Mouse (Mus musculus) spleen, adult 18-20 months (tissue): ENCODE results near the gene Wfdc21.

Experiments used
- DNase-seq, 2 experiments: peaks; one replicate each; pipeline ENCODE4 v3.0.0; 2022; ENCODE audit warnings: mixed read lengths in 2 of 2

Gene Wfdc21

GRCm38 (mm10) chr11:83754227-83754626 lies 7.5 kb downstream of the Wfdc21 start:
- no peak for DNase-seq

DNA sequence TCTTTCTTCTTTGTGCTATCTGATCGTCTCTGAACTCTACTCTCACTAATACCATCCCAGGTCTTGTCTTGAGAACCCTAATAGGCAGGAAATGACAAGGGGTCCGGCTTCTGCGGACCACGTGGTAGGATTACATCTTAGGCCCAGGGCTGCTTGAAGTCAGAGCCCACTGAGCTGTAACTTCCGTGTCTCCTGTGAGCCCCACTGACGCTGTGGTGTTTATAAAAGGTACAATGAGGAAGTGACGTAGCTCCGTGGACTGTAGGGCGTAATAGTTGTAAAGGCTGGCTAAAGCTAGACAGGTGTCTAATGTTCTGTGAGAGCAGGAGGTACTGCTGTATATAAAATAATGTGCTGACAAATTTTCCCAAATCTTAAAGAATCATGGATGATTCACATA lies 20.6 kb downstream of the Wfdc21 start:
- DNase-seq: no peak

GRCm38 (mm10) chr11:83768976-83769375 lies 22.2 kb downstream of the Wfdc21 start:
- DNase-seq: no peak

DNA sequence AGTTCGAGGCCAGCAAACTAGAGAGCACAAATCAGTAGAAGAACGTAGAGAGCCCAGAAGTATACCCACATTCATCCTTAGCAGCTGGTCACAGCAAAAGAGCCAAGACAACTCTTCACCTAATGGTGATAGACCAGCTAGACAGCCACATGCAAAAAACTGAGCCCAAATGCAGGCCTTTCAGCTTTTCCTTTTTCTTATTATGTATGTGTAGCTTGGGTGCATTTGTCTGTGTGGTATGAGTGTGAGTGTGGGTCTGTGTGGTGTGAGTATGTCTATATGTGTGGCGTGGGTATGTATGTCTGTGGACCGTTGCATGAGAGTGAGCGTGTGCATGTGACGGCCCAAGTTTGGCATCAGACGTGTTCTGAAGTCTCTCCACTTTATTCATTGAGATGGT lies 24.3 kb downstream of the Wfdc21 start:
- no peak for DNase-seq

- DNase-seq: no peak
These were observed 25.6 kb downstream of the Wfdc21 start for GRCm38 (mm10) chr11:83772341-83772740.

GRCm38 (mm10) chr11:83773691-83774090 lies 27.0 kb downstream of the Wfdc21 start:
- DNase-seq: no peak

DNA sequence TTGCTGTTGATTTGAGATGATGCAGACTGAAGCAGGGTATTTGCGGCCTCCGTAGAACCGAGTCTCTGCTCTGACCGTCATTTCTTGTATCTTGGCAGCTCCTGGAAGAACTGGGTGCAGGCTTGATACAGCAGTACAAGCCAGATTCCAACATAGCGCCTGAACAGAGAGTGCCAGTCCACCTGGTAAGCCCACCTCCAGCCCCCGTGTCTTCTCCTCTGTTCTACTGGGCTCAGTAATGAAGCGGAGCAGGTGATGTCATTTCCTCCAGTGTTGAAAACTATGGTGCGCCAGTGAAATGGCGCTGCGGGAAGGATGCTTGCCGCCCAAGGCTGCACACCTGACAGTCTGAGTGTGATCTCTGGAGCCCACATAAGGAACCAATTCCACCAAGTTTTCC lies 27.6 kb downstream of the Wfdc21 start:
- DNase-seq: no peak

DNA sequence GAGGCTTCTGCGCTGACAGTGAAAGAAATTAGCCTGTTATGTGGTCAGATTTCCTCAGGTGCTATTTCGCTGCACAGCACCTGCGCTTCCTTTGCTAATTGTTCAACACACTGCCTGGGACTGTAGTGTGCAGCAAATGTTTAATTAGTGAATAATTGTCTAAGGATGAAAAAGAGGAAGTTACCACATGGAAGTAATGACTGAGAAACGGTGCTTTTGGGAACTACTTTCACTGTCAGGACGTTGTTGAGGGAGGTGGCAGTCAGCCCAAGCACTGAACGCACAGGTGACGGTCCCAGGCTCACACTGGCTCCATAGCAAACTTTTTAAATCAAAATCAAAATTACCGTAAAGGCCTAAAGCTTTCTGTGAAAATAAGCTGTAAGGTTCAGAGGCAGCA lies 30.1 kb downstream of the Wfdc21 start:
- DNase-seq: no peak

DNA sequence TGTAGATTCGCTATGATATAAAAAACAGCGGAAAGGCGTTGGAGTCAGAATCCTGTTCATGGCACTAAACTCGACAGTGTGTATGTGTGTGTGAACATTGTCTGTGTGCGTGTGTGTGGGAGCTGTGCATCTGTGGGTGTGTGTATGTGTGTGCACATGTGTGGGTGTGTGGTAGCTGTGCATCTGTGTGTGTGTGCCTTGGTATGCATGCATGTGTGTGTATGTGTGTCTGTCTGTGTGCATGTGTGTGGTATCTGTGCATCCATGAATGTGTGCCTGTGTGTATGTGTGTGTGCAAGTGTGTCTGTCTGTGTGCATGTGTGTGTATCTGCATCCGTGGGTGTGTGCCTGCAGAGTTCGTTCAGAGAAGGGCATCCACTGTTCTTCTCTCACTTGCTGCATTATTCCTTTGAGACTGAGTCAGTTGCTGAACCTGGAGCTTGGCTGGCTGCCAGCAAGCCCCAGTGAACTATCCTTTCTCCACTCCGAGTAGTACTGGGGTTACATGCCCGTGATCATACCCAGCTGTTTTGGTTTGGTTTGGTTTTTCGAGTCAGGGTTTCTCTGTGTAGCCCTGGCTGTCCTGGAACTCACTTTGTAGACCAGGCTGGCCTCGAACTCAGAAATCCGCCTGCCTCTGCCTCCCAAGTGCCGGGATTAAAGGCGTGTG lies 37.3 kb downstream of the Wfdc21 start:
- no peak for DNase-seq

DNA sequence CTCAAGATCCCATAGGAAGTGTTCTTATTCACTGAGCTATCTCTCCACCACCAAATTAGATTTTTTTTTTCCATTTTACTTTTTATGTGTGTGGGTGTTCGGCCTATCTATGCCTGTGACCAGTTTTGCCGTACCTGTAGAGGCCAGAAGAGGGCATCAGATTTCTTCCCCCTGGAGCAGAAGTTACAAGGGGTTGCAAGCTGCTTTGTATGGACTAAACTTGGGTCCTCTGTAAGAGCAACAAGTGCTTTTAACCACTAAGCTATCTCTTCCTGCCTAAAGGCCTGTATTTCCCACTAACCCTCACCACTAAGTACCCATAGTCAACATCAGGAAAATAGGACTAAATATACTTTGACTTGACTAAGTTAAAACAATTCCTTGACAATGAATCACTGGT lies 37.9 kb downstream of the Wfdc21 start:
- DNase-seq: peak in 1 of 2 experiments; percentile 36

GRCm38 (mm10) chr11:83785366-83785765 lies 38.6 kb downstream of the Wfdc21 start:
- peak in 1 of 2 experiments; percentile 45 for DNase-seq

GRCm38 (mm10) chr11:83786835-83787234 lies 40.1 kb downstream of the Wfdc21 start:
- DNase-seq: no peak

- DNase-seq: no peak
These were observed 40.8 kb downstream of the Wfdc21 start for GRCm38 (mm10) chr11:83787401-83788021.

DNA sequence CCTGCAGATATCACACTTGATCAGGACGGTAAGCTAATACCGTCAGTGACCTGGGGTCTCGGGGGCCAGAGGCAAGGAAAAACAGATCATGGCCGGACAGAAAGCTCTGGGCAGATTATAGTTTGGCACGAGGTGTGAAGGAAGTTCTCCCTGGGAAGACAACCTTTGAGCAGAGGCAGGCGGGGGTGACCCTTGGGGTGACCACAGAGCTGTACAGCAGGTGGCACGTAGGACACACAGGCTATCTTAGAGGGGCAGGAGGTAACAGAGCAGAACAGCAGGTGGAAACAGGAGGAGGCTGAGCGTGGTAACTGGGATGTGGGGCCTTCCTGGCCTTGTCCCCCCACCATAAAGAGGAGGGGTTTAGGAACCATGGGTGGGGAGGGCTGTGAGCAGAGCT lies 41.6 kb downstream of the Wfdc21 start:
- no peak for DNase-seq

GRCm38 (mm10) chr11:83789259-83789658 lies 42.5 kb downstream of the Wfdc21 start:
- DNase-seq: peak; percentile 16 to 22

GRCm38 (mm10) chr11:83791133-83791532 lies 44.4 kb downstream of the Wfdc21 start:
- DNase-seq: no peak

- DNase-seq: no peak
These were observed 45.7 kb downstream of the Wfdc21 start for GRCm38 (mm10) chr11:83792316-83792914.

DNA sequence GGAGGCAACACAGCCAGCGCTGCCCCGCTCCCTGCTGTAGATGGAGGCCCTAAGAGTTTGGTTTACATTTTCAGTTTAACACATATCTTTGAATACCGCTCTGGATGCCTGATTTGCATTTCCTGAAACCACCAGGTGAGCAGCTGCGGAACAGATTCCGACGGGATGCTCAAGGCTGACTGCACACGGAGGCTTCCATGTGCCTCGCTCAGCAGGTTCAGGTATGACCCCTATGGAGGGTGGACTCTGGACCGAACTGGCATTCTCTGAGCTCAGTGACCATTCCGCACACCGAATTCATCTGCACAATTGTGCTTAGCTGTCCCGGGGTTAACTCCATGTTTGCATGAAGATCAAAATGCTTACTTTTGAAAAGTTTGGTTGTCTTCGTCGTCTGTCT lies 46.5 kb downstream of the Wfdc21 start:
- no peak for DNase-seq

DNA sequence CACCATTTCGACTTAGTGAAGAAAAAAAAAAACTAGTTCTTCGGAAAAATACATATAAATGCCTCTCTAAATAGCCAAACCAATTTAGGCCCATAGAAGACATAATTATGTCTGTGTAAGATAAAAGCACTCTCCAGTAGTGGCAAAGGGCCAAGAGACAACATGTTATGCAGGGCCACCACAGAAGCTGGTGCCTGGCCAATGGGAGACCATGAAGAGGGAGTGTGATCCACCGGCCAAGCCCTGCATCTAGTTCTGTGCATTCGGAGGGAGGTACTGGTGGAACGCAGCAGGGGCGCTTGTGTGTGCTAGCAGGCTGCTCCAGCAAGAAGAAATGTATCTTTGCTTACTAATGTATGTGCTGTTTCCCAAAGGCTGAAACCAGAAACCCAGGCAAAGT lies 49.4 kb downstream of the Wfdc21 start:
- no peak for DNase-seq

DNA sequence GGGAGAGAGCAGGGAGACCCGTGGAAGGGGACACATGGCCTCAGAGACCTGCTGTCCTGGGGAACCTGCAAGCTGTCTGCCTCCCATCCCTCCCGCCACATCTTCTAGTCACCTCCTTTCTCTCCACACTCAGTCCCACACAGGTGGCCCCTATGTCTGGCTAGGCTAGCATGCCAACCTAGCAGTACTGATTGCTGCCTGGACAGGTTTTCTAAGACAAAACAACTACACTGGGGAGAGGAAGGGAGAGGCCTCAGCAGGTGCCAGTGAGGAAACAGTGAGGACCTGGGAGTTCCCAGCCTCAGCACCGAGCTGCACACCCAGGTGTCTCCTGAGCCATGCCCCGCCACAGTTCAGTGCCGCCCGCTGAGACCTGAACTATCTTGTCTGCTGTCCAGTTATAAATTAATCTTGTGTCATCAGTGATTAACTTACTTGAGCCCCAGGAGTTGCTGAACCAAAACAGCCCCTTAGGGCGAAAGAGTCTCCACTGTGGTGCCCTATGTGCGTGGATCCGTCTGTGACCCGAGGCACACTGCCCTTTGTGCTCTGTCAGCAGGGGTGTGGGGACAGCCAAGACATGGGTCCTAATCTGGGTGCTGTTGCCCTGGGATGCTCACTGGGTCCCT lies 50.4 kb downstream of the Wfdc21 start:
- no peak for DNase-seq

DNA sequence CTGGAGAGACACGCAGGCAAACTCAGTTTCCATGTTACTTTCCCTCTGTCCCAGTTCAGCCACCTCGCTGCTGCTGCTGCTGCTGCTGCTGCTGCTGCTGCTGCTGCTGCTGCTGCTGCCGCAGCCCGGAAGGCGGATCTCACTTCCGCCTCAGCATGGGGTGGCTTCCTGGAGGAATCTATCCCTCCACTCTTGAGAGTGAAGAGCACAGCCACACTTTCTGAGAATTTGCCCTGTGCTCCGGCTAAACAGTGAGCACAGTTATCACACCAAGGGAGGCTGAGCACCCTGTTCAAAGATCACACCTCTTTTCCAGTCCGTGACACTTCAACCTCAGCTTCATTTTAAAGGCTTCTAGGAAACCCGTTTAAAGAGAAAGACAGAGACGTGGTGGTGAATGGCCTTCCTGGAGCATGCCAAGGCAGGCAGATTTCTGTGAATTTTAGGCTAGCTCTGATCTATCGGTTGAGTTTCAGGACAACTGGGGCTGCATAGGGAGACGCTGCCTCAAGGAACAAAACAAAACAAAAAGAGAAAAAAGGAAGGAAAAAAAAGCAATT lies 53.2 kb downstream of the Wfdc21 start:
- DNase-seq: no peak

- DNase-seq: no peak
These were observed 55.4 kb downstream of the Wfdc21 start for GRCm38 (mm10) chr11:83802166-83802565.
